Mouse (Mus musculus) erythroblast, embryonic 14.5 days (primary cell): ENCODE results near the gene AU040320.

Experiments
- GATA1 ChIP-seq: IDR thresholded peaks from 2 replicates; pipeline ENCODE4 v1.6.1; 2012; ENCODE audit warnings: low read length, inconsistent platforms, mixed read lengths
- TAL1 ChIP-seq: IDR thresholded peaks from 3 replicates; pipeline ENCODE4 v1.6.1; 2012; ENCODE audit warnings: low read length, inconsistent platforms, mixed read lengths

DNA sequence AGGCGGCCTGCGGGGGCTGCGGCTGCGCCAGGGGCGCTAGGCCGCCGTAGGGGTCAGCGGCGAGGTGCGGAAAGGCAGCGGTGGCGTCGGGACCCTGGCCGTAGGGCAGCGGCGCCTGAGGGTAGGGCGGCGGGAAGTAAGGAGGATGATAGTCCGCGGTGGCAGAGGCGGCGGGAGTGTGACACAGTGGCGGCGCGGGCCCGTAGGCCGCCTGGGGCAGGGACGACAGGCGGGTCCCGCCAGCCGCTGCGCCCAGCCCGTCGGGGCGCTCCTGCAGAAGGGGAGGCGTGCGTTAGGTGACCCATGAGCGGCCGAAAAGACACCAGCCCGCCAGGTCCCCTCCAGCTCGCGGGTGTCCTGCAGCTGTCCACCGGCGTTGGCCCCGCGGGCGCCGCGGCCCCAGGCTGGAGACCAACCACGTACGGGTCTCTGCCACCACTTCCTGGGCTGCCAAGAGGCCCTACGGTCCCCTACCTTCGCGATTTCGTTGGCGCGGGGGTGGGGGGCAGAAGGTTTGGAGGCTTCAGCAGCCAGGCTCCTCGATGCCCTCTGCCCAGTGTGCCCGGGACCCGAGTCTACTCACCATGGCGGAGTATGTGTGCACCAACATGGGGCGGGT is 17.9 kb upstream of the AU040320 start:
- TF ChIP-seq GATA1 (no peak), TAL1 (no peak)
